Mouse (Mus musculus) hindbrain, embryonic 10.5 days (tissue): ENCODE data around the gene Exoc4. TPM values are rescaled to one million over a fixed set of nuclear protein-coding genes. Genes with fewer than 3 reads are reported as not detected.
A peak's percentile ranks its signal among the peaks of the same experiment; 100 is the strongest.

ENCODE experiments used
- DNase-seq: peaks from one replicate; pipeline ENCODE4 v3.0.0-alpha.2; 2017; ENCODE audit warnings: low spot score
- H3K27ac ChIP-seq: fragments of 300-500 bp; sonication (generic); 2 replicates; pipeline ENCODE4 v1.5.1; 2016; ENCODE audit warnings: mild to moderate bottlenecking, moderate library complexity
- H3K27me3 ChIP-seq: fragments of 300-500 bp; sonication (generic); 2 replicates; pipeline ENCODE4 v1.6.1; 2016; ENCODE audit warnings: mild to moderate bottlenecking; ENCODE audit not compliant: poor library complexity, insufficient read depth, severe bottlenecking
- H3K36me3 ChIP-seq: fragments of 300-500 bp; sonication (generic); 2 replicates; pipeline ENCODE4 v1.6.1; 2016; ENCODE audit warnings: mild to moderate bottlenecking, moderate library complexity
- H3K4me1 ChIP-seq: fragments of 300-500 bp; sonication (generic); replicated peaks from 2 replicates; pipeline ENCODE4 v1.6.1; 2016; ENCODE audit warnings: mild to moderate bottlenecking
- H3K4me3 ChIP-seq: fragments of 300-500 bp; sonication (generic); 2 replicates; pipeline ENCODE4 v1.5.1; 2016; ENCODE audit warnings: mild to moderate bottlenecking, moderate library complexity
- H3K9me3 ChIP-seq: fragments of 300-500 bp; sonication (generic); 2 replicates; pipeline ENCODE4 v1.6.1; 2016; ENCODE audit warnings: mild to moderate bottlenecking, moderate library complexity
- WGBS: fragments of 180-500 bp; shearing (Covaris S2); methylation state at CpG from one replicate; pipeline ENCODE4 v1.1.7; 2016; 5-methylcytosine and 5-hydroxymethylcytosine counted together
- polyA plus RNA-seq: library from polyadenylated mRNA; unstranded; fragments of >200 nt; fragmentation: Nextera tagmentation; extraction: Ambion mirVana; gene quantifications from 2 replicates; pipeline ENCODE4 v1.2.1, GENCODE M21; 2016

Exoc4 gene
- polyA plus RNA-seq, 1 experiment from 2014 or later: 35.9 TPM

DNA sequence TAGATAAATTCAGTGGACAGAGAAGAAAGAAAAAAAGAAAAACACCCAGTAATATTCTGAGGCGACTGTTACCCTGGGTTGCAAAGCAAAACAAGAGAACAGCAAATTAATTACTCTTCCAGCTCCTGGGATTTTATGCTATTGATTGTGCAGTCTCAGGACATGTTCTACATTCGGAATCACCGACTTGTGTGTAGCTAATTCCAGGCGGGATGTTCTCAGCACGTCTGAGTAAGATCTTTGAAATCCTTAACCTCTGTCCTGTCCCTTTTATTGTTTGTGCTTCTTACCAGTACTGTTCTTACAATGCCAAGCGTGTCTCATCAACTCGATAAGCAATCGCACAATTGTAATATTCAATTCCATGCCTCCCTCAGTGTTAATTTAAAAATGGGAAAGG lies 664.6 kb downstream of the Exoc4 start:
- Histone ChIP-seq H3K27me3 (no peaks in the 10 kb centered on the region), H3K4me1 (no peaks in the 10 kb centered on the region), H3K27ac (no peak overlapping the region), H3K36me3 (no peaks in the 10 kb centered on the region), H3K9me3 (no peaks in the 10 kb centered on the region), H3K4me3 (no peak overlapping the region)
- WGBS: 73% methylated on average over 8 of the region's 8 CpGs
- no peak for DNase-seq

DNA sequence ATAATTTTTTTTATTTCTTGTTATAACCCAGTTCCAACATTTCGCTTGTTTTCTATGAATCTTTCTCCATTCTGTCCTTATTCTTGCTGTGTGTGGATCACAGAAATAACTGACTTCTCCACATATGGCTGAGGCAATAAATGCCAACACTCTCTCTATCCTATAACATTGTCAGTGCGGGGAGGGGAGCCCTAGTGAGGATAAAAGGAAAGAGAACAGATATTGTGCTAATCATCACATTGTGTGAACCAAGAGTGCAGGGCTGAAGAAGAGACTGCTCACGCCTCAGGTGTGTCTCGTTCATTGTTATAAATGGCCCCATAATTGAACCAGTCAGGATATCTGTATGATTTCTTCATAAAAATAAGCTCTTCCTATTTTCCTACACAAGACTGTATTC lies 665.1 kb downstream of the Exoc4 start:
- 93% methylated on average over 4 of the region's 4 CpGs for WGBS
- Histone ChIP-seq H3K9me3 (no peaks in the 10 kb centered on the region), H3K36me3 (no peaks in the 10 kb centered on the region), H3K27me3 (no peaks in the 10 kb centered on the region), H3K4me3 (no peak overlapping the region), H3K27ac (no peak overlapping the region), H3K4me1 (no peaks in the 10 kb centered on the region)
- no peak for DNase-seq

DNA sequence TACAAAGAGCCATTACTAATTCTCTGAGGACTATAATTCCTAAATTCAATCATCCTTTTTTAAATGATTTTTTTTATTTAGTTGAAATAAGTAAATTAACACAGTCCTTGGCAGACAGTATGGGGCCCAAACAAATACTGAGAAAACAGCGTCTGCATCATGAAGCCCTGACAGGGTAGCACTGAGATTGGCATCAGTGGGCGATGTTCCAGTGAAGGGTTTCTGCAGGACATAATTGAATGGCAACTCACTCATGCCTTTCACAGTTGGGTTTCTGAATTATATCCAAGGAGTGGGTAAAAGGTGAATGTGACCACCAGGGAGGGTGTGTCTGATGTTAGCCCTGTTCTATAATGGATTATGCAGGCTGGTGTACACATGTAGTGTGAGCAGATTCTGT lies 674.7 kb downstream of the Exoc4 start:
- Histone ChIP-seq H3K27ac (no peak overlapping the region), H3K27me3 (no peaks in the 10 kb centered on the region), H3K4me1 (no peaks in the 10 kb centered on the region), H3K4me3 (no peak overlapping the region), H3K36me3 (no peaks in the 10 kb centered on the region), H3K9me3 (no peaks in the 10 kb centered on the region)
- no peak for DNase-seq
- WGBS: 84% methylated on average over 2 of the region's 2 CpGs

DNA sequence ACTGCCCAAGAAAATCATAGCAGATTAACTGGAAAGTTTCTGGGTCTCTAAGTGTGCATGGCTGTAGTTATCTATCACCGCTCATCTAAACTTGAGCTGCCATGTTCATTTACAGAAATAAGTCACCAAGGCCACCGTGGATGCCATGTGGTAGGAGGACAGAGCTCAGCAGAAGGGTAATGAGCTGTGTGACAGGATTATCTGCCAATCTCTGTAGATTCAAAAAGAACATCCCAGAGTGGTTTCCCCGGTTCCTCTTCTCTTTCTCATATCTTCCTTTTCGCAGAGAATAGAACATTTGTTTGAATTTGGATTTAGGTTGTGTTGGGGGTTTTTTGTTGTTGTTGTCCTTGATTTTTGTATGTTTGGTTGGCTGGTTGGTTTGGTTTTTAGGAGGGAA lies 676.0 kb downstream of the Exoc4 start:
- no peak overlapping the region for H3K4me3 ChIP-seq
- no peak overlapping the region for H3K27ac ChIP-seq
- DNase-seq: no peak
- no peaks in the 10 kb centered on the region; the same call in 1 of the 2 replicates for H3K4me1 ChIP-seq
- 94% methylated on average over 4 of the region's 4 CpGs for WGBS
- no peaks in the 10 kb centered on the region for H3K9me3 ChIP-seq
- no peaks in the 10 kb centered on the region for H3K36me3 ChIP-seq
- H3K27me3 ChIP-seq: no peaks in the 10 kb centered on the region

DNA sequence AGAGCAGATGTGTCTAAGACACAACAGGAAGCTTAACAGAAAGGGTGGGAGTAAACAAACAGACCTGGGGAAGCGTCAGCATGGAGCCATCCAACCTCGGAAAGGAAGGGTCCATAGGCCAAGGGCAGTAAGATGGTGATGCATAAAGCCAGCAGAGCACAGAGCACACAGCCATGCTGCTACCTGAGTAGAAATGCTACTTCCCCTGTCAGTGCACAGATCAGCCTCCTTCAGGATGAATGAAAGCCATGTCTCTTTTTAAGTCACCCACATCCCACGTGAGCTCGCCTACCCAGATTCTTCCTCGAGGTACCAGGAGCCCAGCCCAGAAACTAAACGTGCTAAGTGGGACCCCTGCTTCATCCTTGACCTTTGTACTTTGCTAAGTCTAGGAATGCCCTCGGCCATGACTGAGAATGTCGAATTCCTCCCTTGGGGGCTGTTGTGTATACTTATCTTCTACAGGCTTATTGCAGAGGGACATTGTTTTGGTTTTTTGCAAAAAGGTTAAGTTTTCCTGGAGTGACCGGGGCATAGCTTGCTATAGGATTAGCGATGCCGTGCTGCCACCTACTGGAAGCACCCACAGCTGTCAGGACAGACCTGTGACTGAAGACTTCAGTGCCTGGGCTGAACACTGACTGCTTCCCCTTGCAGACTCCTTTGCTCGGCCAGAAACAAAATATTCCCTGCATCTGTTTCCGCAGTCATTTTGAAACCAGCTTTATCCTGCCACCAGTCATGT lies 680.6 kb downstream of the Exoc4 start:
- no peak overlapping the region for H3K4me3 ChIP-seq
- DNase-seq: peak; percentile 81
- no peaks in the 10 kb centered on the region for H3K27me3 ChIP-seq
- WGBS: 30% methylated on average over 13 of the region's 13 CpGs
- H3K9me3 ChIP-seq: no peaks in the 10 kb centered on the region
- H3K27ac ChIP-seq: no peak overlapping the region
- no peaks in the 10 kb centered on the region; the same call in 1 of the 2 replicates for H3K4me1 ChIP-seq
- no peaks in the 10 kb centered on the region for H3K36me3 ChIP-seq

DNA sequence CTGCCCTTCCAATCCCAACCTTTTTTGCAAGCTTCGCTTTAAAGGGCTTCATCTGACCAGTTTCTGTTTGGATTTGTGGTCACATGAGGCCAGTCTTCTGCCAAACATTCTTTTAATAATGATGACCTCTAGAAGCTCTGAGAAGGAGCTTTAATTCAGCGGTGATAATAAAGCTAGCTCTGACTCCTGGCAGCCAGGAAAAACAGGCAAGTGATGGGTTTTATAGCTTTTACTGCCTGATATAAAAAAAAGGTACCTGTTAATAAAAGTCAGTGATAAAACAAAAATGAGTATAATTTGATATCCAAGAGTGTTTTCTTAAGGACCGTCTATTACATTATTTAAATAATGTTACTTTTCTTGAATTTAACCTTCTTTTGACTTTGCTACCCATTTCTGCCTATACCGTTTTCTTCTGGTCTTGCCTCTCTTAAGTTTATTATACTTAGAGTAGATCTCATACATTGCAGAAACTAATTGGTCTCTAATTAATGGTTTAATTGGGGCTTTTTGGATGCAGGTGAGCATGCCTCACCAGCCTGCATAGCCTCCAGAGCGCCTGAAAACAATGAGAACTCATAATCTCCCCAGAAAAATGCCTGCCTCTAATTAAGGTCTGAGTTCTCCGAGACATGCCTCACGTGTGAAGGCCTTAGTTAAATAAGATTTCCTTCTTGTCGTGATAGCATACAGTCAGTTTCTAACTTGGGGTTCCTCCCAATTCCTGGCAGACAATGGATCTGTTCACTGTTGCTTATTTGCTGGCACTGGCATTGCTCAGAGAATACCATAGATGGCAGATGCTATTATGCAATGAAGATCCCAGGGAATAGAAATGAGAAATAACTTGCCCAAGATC lies 681.4 kb downstream of the Exoc4 start:
- no peaks in the 10 kb centered on the region for H3K9me3 ChIP-seq
- no peaks in the 10 kb centered on the region for H3K27me3 ChIP-seq
- DNase-seq: no peak
- H3K4me3 ChIP-seq: no peak overlapping the region
- H3K27ac ChIP-seq: no peak overlapping the region
- WGBS: 81% methylated on average over 8 of the region's 8 CpGs
- no peaks in the 10 kb centered on the region for H3K36me3 ChIP-seq
- no peaks in the 10 kb centered on the region; the same call in 1 of the 2 replicates for H3K4me1 ChIP-seq

DNA sequence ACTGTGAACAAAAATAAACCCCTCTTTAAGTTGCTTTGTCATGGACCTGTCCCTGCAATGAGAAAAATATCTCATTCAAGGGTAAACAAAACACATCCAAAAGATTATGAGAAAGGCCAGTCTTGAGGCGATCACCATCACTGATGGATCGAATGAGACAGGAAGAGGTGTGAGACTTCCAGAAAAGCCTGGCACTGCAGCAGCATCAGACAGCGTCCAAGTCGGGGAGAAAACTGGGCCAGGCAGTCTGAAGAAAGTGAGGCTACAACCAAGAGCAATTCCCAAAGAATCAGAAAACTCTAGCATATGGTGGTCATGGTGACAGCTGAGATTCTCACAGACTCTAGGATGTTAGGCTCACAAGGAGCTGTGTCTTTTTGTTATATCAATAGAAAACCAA lies 689.0 kb downstream of the Exoc4 start:
- Histone ChIP-seq H3K36me3 (no peaks in the 10 kb centered on the region), H3K9me3 (no peaks in the 10 kb centered on the region), H3K4me3 (no peak overlapping the region), H3K4me1 (no peaks in the 10 kb centered on the region), H3K27me3 (no peaks in the 10 kb centered on the region), H3K27ac (no peak overlapping the region)
- DNase-seq: no peak
- 95% methylated on average over 4 of the region's 4 CpGs for WGBS

DNA sequence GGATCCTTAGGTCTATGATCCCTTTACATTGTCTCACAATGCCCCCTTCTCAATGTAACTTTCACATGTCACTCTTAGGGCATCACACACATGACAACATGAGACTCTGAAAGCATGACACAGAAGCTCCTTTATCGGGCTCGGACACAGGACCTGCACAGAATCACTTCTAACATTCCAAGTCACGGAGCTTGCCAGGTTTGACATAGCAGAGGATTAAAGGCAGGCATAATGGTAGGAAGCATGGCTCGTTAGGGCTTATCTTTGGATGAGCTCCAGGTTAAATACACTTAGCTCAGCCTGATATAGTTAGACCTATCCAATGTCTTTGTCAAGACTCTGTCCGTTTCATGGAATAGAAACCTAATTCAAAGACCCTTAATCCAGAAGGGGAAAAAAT lies 690.3 kb downstream of the Exoc4 start:
- 89% methylated on average over 5 of the region's 5 CpGs for WGBS
- H3K36me3 ChIP-seq: no peaks in the 10 kb centered on the region
- no peak for DNase-seq

DNA sequence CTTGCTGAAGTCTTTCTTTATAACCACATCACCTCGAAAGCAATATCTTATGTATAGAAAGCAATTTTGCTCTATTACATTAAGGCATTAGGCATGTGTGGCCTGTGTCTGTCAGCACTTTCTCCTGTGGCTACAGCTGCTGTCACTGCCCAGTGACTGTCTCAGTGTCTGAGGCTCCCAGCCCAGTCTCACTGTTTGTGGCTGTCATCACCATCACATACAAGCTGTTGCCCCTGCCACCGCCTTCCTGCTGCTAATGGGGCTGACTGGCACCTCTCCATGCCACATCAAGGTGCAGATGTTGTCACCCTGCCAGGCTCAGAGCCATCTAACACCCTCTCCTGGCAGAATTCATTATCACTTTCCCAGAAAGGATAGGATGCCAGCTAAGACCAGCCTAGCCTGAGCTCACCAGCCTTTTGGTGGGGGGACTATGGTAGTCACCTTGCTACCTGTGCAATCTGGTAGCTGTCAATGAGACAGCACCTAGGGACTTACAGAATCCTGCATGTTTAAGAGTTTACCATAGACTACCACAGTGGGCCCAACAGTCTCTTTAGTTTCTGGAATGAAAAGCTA lies 698.1 kb downstream of the Exoc4 start:
- Histone ChIP-seq H3K4me1 (no peaks in the 10 kb centered on the region), H3K27me3 (no peaks in the 10 kb centered on the region), H3K9me3 (no peaks in the 10 kb centered on the region), H3K4me3 (no peak overlapping the region), H3K27ac (no peak overlapping the region), H3K36me3 (no peaks in the 10 kb centered on the region)
- no peak for DNase-seq
- WGBS: 76% methylated on average over 2 of the region's 2 CpGs

More for the DNA sequence above, 690.3 kb downstream of the Exoc4 start:
- Histone ChIP-seq H3K4me3 (no peak overlapping the region), H3K27ac (no peak overlapping the region), H3K9me3 (no peaks in the 10 kb centered on the region), H3K27me3 (no peaks in the 10 kb centered on the region), H3K4me1 (no peaks in the 10 kb centered on the region)

DNA sequence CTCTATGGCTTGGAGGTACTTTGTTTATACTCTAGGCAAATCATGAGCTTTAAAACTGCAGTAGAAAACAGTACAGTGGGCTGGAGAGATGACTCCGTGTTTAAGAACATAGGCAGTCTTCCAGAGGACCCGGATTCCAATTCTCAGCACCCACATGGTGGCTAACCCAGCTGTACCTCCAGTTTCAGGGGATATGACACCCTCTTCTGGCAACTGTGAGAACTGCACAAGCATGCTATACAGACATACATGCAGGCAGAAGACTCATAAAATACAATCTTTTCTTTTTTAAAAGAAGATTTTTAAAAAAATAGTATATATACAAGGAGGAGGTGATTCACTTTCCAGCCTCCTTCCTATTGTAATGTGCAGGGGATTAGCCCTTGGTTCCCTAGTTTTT lies 701.2 kb downstream of the Exoc4 start:
- WGBS: 93% methylated on average over 2 of the region's 2 CpGs

DNA sequence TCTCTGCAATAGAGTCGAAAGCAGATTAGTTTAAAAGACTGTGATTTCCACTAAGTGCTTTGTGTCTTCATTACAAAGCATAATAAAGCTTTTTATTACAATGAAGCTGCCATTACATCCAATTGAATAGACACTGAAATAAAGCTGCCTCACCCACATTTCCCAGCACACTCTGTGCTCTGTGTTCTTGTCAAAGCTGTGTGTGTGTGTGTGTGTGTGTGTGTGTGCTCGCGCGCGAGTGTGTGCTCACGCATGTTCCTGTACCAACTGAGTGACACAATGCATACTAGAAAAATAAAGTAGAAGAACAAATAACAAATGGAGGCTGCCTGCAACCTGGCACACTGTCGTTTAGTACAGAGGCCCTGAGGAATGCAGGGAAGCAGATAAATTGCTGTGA lies 706.6 kb downstream of the Exoc4 start:
- no peak overlapping the region for H3K27ac ChIP-seq
- peaks cover 15% of the 10 kb centered on the region; the same call in 1 of the 2 replicates for H3K4me1 ChIP-seq
- H3K9me3 ChIP-seq: no peaks in the 10 kb centered on the region
- DNase-seq: no peak
- H3K4me3 ChIP-seq: no peak overlapping the region
- H3K36me3 ChIP-seq: no peaks in the 10 kb centered on the region
- no peaks in the 10 kb centered on the region for H3K27me3 ChIP-seq
- WGBS: 91% methylated on average over 7 of the region's 7 CpGs

More for the DNA sequence above, 701.2 kb downstream of the Exoc4 start:
- Histone ChIP-seq H3K27me3 (no peaks in the 10 kb centered on the region), H3K9me3 (no peaks in the 10 kb centered on the region), H3K4me1 (no peaks in the 10 kb centered on the region), H3K27ac (no peak overlapping the region), H3K4me3 (no peak overlapping the region), H3K36me3 (no peaks in the 10 kb centered on the region)
- DNase-seq: no peak

DNA sequence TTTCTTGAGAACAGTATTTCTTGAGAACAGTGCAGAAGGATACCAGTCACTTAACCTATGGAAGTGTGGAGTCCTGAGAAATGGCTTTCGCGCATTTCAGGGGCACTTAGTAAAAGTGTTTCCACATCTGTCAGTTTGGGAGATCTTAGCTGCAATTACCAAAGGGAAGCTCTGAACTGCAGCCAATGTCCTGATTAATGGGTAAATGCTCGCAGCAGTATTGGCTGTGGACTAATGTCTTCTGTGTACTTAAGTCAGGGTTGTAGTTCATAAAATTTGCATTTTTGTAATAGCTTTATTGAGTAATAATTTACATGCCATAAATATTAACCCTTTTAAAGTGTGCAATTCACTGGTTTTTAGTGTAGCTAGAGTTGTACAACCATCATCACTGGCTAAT lies 709.4 kb downstream of the Exoc4 start:
- no peaks in the 10 kb centered on the region for H3K9me3 ChIP-seq
- H3K4me1 ChIP-seq: peaks cover 15% of the 10 kb centered on the region
- H3K36me3 ChIP-seq: no peaks in the 10 kb centered on the region
- 95% methylated on average over 3 of the region's 3 CpGs for WGBS
- H3K4me3 ChIP-seq: no peak overlapping the region
- DNase-seq: no peak
- no peaks in the 10 kb centered on the region for H3K27me3 ChIP-seq
- H3K27ac ChIP-seq: no peak overlapping the region

DNA sequence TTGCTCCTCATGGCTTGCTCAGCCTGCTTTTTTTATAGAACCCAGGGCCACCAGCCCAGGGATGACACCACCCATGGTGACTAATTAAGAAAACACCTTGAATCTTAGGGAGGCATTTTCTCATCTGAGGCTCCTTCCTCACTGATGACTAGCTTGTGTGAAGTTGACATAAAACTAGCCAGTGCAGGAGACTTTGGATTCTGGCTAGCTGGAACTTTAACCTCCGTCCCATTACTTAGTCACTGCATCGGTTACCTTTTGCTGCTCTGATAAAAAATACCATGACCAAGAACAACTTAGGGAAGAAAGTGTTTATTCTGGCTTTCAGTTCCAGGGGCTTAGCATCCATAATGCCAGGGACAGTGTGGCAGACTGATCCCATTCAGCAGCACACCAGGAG lies 711.9 kb downstream of the Exoc4 start:
- Histone ChIP-seq H3K9me3 (no peaks in the 10 kb centered on the region), H3K27me3 (no peaks in the 10 kb centered on the region), H3K27ac (no peak overlapping the region), H3K4me1 (peaks cover 8% of the 10 kb centered on the region), H3K4me3 (no peak overlapping the region), H3K36me3 (no peaks in the 10 kb centered on the region)
- no peak for DNase-seq
- 94% methylated on average over 2 of the region's 2 CpGs for WGBS
